Mouse (Mus musculus) bone marrow macrophage, adult 2 months (primary cell): ENCODE data around the gene Cpm.

Experiments used
- CTCF ChIP-seq: IDR thresholded peaks from 2 replicates; pipeline ENCODE4 v1.5.1; 2012; ENCODE audit warnings: low read depth, mild to moderate bottlenecking, low read length, moderate library complexity
- POLR2A ChIP-seq: IDR thresholded peaks from 2 replicates; pipeline ENCODE4 v1.6.1; 2012; ENCODE audit warnings: mild to moderate bottlenecking, low read depth, low read length, borderline replicate concordance

DNA sequence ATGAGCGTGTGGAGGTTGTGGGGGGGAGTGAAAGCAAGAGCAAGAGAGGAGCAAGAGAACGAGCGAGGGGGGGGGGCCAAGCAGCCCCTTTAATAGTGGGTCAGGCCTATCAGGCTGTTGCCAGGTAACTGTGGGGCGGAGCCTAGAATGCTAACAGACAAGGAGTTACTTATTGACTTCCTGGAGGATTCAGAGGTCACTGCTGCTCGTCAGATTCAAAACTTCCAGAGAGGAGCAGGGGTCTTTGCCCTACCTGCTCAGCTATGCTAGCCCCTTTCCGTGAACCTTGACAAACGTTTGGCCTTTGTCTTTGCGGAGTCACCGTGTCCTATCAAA is 34.5 kb downstream of the Cpm start:
- TF ChIP-seq CTCF: no peak
- no peak for TF ChIP-seq POLR2A
